ENCODE assay signal across 10 mouse cellular contexts in the genomic region with DNA sequence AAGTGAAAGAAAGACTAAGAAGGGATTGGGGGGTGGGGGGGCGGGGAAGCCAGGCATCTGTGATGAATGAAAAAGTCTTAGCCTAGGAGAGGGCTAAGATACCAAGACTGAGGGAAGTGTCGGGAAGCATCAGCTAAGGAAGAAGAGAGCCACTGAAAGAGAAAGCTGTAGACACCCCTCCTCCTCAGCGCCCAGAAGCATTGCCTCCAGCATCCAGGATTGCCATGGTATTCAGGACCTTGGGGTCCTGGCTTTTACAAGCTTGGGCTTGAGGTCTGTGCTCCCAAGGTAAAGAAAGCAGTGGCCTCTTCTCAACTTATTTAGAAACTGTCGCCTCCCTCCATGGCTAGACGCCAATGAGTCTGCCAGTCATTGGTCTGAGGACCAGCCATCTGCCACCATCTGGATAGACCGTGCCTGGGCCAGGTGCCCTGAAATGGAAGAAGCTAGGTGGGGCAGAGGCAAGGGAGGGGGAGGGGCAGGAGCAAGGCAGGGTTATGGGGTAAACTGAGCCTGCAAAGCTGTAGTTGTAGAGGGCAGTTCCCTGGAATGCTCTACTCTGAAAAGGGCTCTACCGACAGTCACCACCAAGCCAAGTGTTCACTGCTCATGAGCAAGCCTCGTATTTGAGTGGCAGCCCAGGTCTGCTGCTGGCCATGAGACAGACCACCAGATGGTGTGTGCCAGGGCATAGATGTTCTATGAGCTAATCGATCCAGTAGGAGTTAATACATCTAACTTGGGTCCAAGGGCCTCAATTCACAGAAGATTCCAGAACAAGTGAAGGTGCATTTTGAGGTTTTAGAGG.
A peak's percentile ranks its signal among the peaks of the same experiment; 100 is the strongest.
DNase-seq lines count a peak whose midpoint lies in the region; ATAC-seq lines count a peak whose summit lies in the region.
"Had no signal": no experiment of that assay in that cellular context is flagged by ENCODE, and none has a peak within 500 bp of the region (broad histone marks: within the 10 kb centered on the region; RNA-seq: fewer than 3 reads in every experiment).

No protein-coding gene starts in this region.

- no peak overlapping the region for H3K9ac ChIP-seq in forebrain, embryonic 15.5 days (replicated peaks)
- H3K9ac ChIP-seq in midbrain, embryonic 15.5 days: no peak overlapping the region
- H3K9ac ChIP-seq: embryonic facial prominence, embryonic 13.5 days had no signal

- no peak overlapping the region for H3K4me3 ChIP-seq in forebrain, embryonic 15.5 days
- no peak overlapping the region for H3K4me3 ChIP-seq in midbrain, embryonic 15.5 days
- H3K4me3 ChIP-seq: embryonic facial prominence, embryonic 13.5 days had no signal

- H3K36me3 ChIP-seq in forebrain, embryonic 15.5 days: no peaks in the 10 kb centered on the region
- no peaks in the 10 kb centered on the region for H3K36me3 ChIP-seq in midbrain, embryonic 15.5 days (replicated peaks)
- H3K36me3 ChIP-seq: embryonic facial prominence, embryonic 13.5 days had no signal

- DNase-seq in layer of hippocampus, adult 9-11 months: peak; percentile 18
- no peak for DNase-seq in layer of hippocampus, postnatal 36 days
- DNase-seq in cerebellum, adult 9-10 months: peak; percentile 93
- no peak for DNase-seq in gastrocnemius, postnatal 36 days
- DNase-seq: kidney, postnatal 10 days had no signal

- no peaks in the 10 kb centered on the region for H3K27me3 ChIP-seq in forebrain, embryonic 15.5 days
- no peaks in the 10 kb centered on the region for H3K27me3 ChIP-seq in midbrain, embryonic 15.5 days (replicated peaks)
- H3K27me3 ChIP-seq: embryonic facial prominence, embryonic 13.5 days had no signal

- WGBS in forebrain, embryonic 15.5 days: 29% methylated on average over 9 of the region's 9 CpGs
- WGBS in midbrain, embryonic 15.5 days: 59% methylated on average over 9 of the region's 9 CpGs

- intact Hi-C loops in gastrocnemius, postnatal 36 days (cut with DNase I): no loop called here

- H3K27ac ChIP-seq in forebrain, embryonic 15.5 days (replicated peaks): peak overlapping the region; percentile 92
- H3K27ac ChIP-seq in midbrain, embryonic 15.5 days: peak overlapping the region; percentile 67
- H3K27ac ChIP-seq: embryonic facial prominence, embryonic 13.5 days had no signal

- H3K9me3 ChIP-seq in forebrain, embryonic 15.5 days: no peaks in the 10 kb centered on the region
- no peaks in the 10 kb centered on the region for H3K9me3 ChIP-seq in midbrain, embryonic 15.5 days
- H3K9me3 ChIP-seq: embryonic facial prominence, embryonic 13.5 days had no signal

- ATAC-seq in forebrain, embryonic 15.5 days (replicated peaks): peak; percentile 75
- ATAC-seq in midbrain, embryonic 15.5 days (replicated peaks): peak; percentile 63
- ATAC-seq in megakaryocyte-erythroid progenitor cell, adult 5-6 weeks (replicated peaks; ENCODE audit: low FRiP score, low TSS enrichment, poor library complexity, severe bottlenecking): no peak
- no peak for ATAC-seq in activated CD4-positive, CD25-positive, alpha-beta regulatory T cell, adult 4 months

- peaks cover 31% of the 10 kb centered on the region for H3K4me1 ChIP-seq in forebrain, embryonic 15.5 days
- H3K4me1 ChIP-seq in midbrain, embryonic 15.5 days: peaks cover 11% of the 10 kb centered on the region

- peak overlapping the region; percentile 18 for H3K4me2 ChIP-seq in forebrain, embryonic 15.5 days (replicated peaks)
- H3K4me2 ChIP-seq in midbrain, embryonic 15.5 days: peak overlapping the region; percentile 32
- H3K4me2 ChIP-seq: embryonic facial prominence, embryonic 13.5 days had no signal

Comparison
In these comparisons a context has a peak if more than half of its experiments do, and no peak if none do; other contexts are left out.
1. DNase-seq: peak in layer of hippocampus, adult 9-11 months (single experiment) and cerebellum, adult 9-10 months (single experiment); none in layer of hippocampus, postnatal 36 days (0 of 2) and gastrocnemius, postnatal 36 days (0 of 2).
2. ATAC-seq: peak in forebrain, embryonic 15.5 days (single experiment) and midbrain, embryonic 15.5 days (single experiment); none in megakaryocyte-erythroid progenitor cell, adult 5-6 weeks (single experiment) and activated CD4-positive, CD25-positive, alpha-beta regulatory T cell, adult 4 months (single experiment).